Mouse (Mus musculus) liver, postnatal 0 days (tissue): Measurements from ENCODE around the gene Luc7l2. TPM values are rescaled to one million over a fixed set of nuclear protein-coding genes. Genes with fewer than 3 reads are reported as not detected.
"Not testable (repeated sequence)": the region's sequence is repeated elsewhere in the genome, so short reads cannot be mapped to it uniquely, and the experiment has no call there.

ENCODE experiments used
- ATAC-seq: fragments of 200-750 bp; cut with Nextera tagmentation; 2 replicates; pipeline ENCODE4 v1.8.0; 2017; ENCODE audit warnings: mild to moderate bottlenecking, moderate library complexity
- DNase-seq: peaks from one replicate; pipeline ENCODE4 v3.0.0-alpha.2; 2016
- H3K27ac ChIP-seq: fragments of 300-500 bp; sonication (generic); 2 replicates; pipeline ENCODE4 v1.5.1; 2014; ENCODE audit warnings: antibody characterized with exemption, moderate library complexity, mild to moderate bottlenecking, low read depth
- H3K27me3 ChIP-seq: fragments of 300-500 bp; sonication (generic); 2 replicates; pipeline ENCODE4 v1.6.1; 2014; ENCODE audit warnings: low read length, control low read depth, mixed read lengths; ENCODE audit not compliant: insufficient read depth
- H3K36me3 ChIP-seq: fragments of 300-500 bp; sonication (generic); replicated peaks from 2 replicates; pipeline ENCODE4 v1.6.1; 2014; ENCODE audit warnings: mild to moderate bottlenecking, control low read depth, low read length, moderate library complexity, mixed read lengths; ENCODE audit not compliant: insufficient read depth
- H3K4me1 ChIP-seq: fragments of 300-500 bp; sonication (generic); 2 replicates; pipeline ENCODE4 v1.6.1; 2014; ENCODE audit warnings: antibody characterized with exemption, mild to moderate bottlenecking, control low read depth; ENCODE audit not compliant: insufficient read depth
- H3K4me2 ChIP-seq: fragments of 300-500 bp; sonication (generic); 2 replicates; pipeline ENCODE4 v1.6.1; 2014; ENCODE audit warnings: low read depth, mild to moderate bottlenecking, low read length, moderate library complexity, mixed read lengths
- H3K4me3 ChIP-seq: fragments of 300-500 bp; sonication (generic); 2 replicates; pipeline ENCODE4 v1.5.1; 2014; ENCODE audit warnings: low read depth, low read length
- H3K9ac ChIP-seq: fragments of 300-500 bp; sonication (generic); replicated peaks from 2 replicates; pipeline ENCODE4 v1.6.1; 2014; ENCODE audit warnings: mild to moderate bottlenecking, moderate library complexity
- H3K9me3 ChIP-seq: fragments of 300-500 bp; sonication (generic); 2 replicates; pipeline ENCODE4 v1.6.1; 2016; ENCODE audit warnings: mild to moderate bottlenecking, control low read depth, low read length, mixed read lengths
- CTCF ChIP-seq: sonication (generic); IDR thresholded peaks from 2 replicates; pipeline ENCODE4 v1.5.1; 2016; ENCODE audit warnings: antibody characterized with exemption, low read depth
- EP300 ChIP-seq: IDR thresholded peaks from 2 replicates; pipeline ENCODE4 v1.6.1; 2016; ENCODE audit warnings: antibody characterized with exemption, low read depth, mild to moderate bottlenecking
- WGBS: fragments of 180-500 bp; shearing (Covaris S2); extraction: QIAGEN DNeasy Blood & Tissue Kit; methylation state at CpG from one replicate; pipeline ENCODE4 v1.1.7; 2014; ENCODE audit not compliant: insufficient replicate concordance; 5-methylcytosine and 5-hydroxymethylcytosine counted together
- polyA plus RNA-seq: library from polyadenylated mRNA; unstranded; fragments of >200 nt; fragmentation: Nextera tagmentation; extraction: Ambion mirVana; gene quantifications from 2 replicates; pipeline ENCODE4 v1.2.1, GENCODE M21; 2015

The Luc7l2 gene
- polyA plus RNA-seq, 1 experiment from 2014 or later: 18.0 TPM

GRCm38 (mm10) chr6:38547707-38548106 is 3.4 kb upstream of the Luc7l2 start:
- DNase-seq (no peak), ATAC-seq (no peak)
- H3K27me3 ChIP-seq: no peaks in the 10 kb centered on the region
- no peak overlapping the region for H3K9ac ChIP-seq
- no peaks in the 10 kb centered on the region for H3K9me3 ChIP-seq
- no peak overlapping the region for H3K4me3 ChIP-seq
- H3K4me2 ChIP-seq: no peak overlapping the region
- no peak for TF ChIP-seq CTCF
- TF ChIP-seq EP300: no peak
- no peaks in the 10 kb centered on the region for H3K36me3 ChIP-seq
- peaks cover 12% of the 10 kb centered on the region for H3K4me1 ChIP-seq
- H3K27ac ChIP-seq: no peak overlapping the region
- WGBS: 78% methylated on average over 1 of the region's 1 CpGs

- 84% methylated on average over 7 of the region's 7 CpGs for WGBS
Measured at GRCm38 (mm10) chr6:38548595-38548994, 2.5 kb upstream of the Luc7l2 start.

GRCm38 (mm10) chr6:38549840-38550239 is 1.3 kb upstream of the Luc7l2 start:
- H3K27me3 ChIP-seq, H3K36me3 ChIP-seq, H3K9me3 ChIP-seq, ATAC-seq, DNase-seq: not testable (repeated sequence)
- H3K4me2 ChIP-seq: peak overlapping the region; percentile 68
- peak overlapping the region; percentile 81 for H3K4me3 ChIP-seq
- WGBS: 69% methylated on average over 6 of the region's 6 CpGs
- peak overlapping the region; percentile 85 for H3K9ac ChIP-seq
- H3K4me1 ChIP-seq: peaks cover 20% of the 10 kb centered on the region
- H3K27ac ChIP-seq: peak overlapping the region; percentile 99

More at GRCm38 (mm10) chr6:38548595-38548994, 2.5 kb upstream of the Luc7l2 start:
- H3K27me3 ChIP-seq, H3K4me3 ChIP-seq, H3K9ac ChIP-seq, H3K4me2 ChIP-seq, H3K36me3 ChIP-seq, DNase-seq, ATAC-seq, H3K27ac ChIP-seq, H3K9me3 ChIP-seq: not testable (repeated sequence)
- H3K4me1 ChIP-seq: peaks cover 12% of the 10 kb centered on the region

GRCm38 (mm10) chr6:38550250-38551061 is 678 bp upstream of the Luc7l2 start:
- peak overlapping the region; percentile 85 for H3K9ac ChIP-seq
- peak overlapping the region; percentile 81 for H3K4me3 ChIP-seq
- ATAC-seq (peak; percentile 39), DNase-seq (peak; percentile 81)
- peak overlapping the region; percentile 99 for H3K27ac ChIP-seq
- 3% methylated on average over 28 of the region's 28 CpGs for WGBS
- H3K27me3 ChIP-seq: no peaks in the 10 kb centered on the region
- no peaks in the 10 kb centered on the region for H3K9me3 ChIP-seq
- H3K4me2 ChIP-seq: peak overlapping the region; percentile 68
- TF ChIP-seq EP300 (no peak), CTCF (no peak)
- H3K36me3 ChIP-seq: peaks cover under 1% of the 10 kb centered on the region; the same call in 1 of the 2 replicates
- H3K4me1 ChIP-seq: peaks cover 20% of the 10 kb centered on the region

GRCm38 (mm10) chr6:38551989-38552635 is 978 bp downstream of the Luc7l2 start:
- ATAC-seq (peak; percentile 84), DNase-seq (peak; percentile 99)
- H3K9me3 ChIP-seq: no peaks in the 10 kb centered on the region
- peak overlapping the region; percentile 88 for H3K9ac ChIP-seq
- peak overlapping the region; percentile 99 for H3K27ac ChIP-seq
- peaks cover 2% of the 10 kb centered on the region; the same call in 1 of the 2 replicates for H3K36me3 ChIP-seq
- WGBS: under 1% methylated on average over 26 of the region's 32 CpGs
- H3K4me2 ChIP-seq: peak overlapping the region; percentile 60
- H3K4me1 ChIP-seq: peaks cover 20% of the 10 kb centered on the region
- TF ChIP-seq EP300 (no peak), CTCF (no peak)
- no peaks in the 10 kb centered on the region for H3K27me3 ChIP-seq
- peak overlapping the region; percentile 81 for H3K4me3 ChIP-seq

GRCm38 (mm10) chr6:38552636-38553000 is 1.5 kb downstream of the Luc7l2 start:
- Histone ChIP-seq H3K27me3 (no peaks in the 10 kb centered on the region), H3K4me3 (peak overlapping the region; percentile 81), H3K27ac (peak overlapping the region; percentile 99), H3K4me1 (peaks cover 20% of the 10 kb centered on the region), H3K9me3 (no peaks in the 10 kb centered on the region), H3K4me2 (peak overlapping the region; percentile 60), H3K9ac (peak overlapping the region; percentile 88), H3K36me3 (peaks cover 5% of the 10 kb centered on the region; the same call in 1 of the 2 replicates)
- TF ChIP-seq EP300 (no peak), CTCF (no peak)
- ATAC-seq (no peak), DNase-seq (no peak)
- 18% methylated on average over 5 of the region's 5 CpGs for WGBS
